In genomic region chr2:132298250-132298649, GRCm38 (mm10) we compare ENCODE assay signal across 18 mouse cellular contexts.
"Had no signal": no experiment of that assay in that cellular context is flagged by ENCODE, and none has a peak within 500 bp of the region (broad histone marks: within the 10 kb centered on the region; RNA-seq: fewer than 3 reads in every experiment).

No protein-coding gene starts in this region.

- H3K4me3 ChIP-seq: liver, embryonic 15.5 days; lung, embryonic 15.5 days; megakaryocyte, embryonic 14.5 days; midbrain, embryonic 13.5 days; midbrain, embryonic 15.5 days; neural tube, embryonic 12.5 days had no signal

- ATAC-seq: liver, postnatal 0 days; lung, postnatal 0 days; midbrain, embryonic 13.5 days; midbrain, embryonic 15.5 days had no signal

- H3K27ac ChIP-seq: liver, embryonic 15.5 days; lung, embryonic 15.5 days; macrophage; midbrain, embryonic 13.5 days; midbrain, embryonic 15.5 days; neural tube, embryonic 12.5 days had no signal

- H3K9me3 ChIP-seq: liver, embryonic 15.5 days; lung, embryonic 15.5 days; megakaryocyte, embryonic 14.5 days; midbrain, embryonic 13.5 days; midbrain, embryonic 15.5 days; neural tube, embryonic 12.5 days had no signal

- DNase-seq: liver, postnatal 0 days; lung, adult 2 months; lung, postnatal 14 days; lung, postnatal 36 days; right cerebral cortex, postnatal 14 days; spleen, adult 18-20 months; thymus, adult 18-20 months; thymus, postnatal 14 days; thymus, postnatal 36 days had no signal

- H3K4me2 ChIP-seq: liver, embryonic 15.5 days; lung, embryonic 15.5 days; midbrain, embryonic 11.5 days; midbrain, embryonic 13.5 days; midbrain, embryonic 15.5 days; neural tube, embryonic 12.5 days had no signal

- H3K27me3 ChIP-seq: liver, embryonic 15.5 days; lung, embryonic 15.5 days; megakaryocyte, embryonic 14.5 days; midbrain, embryonic 13.5 days; midbrain, embryonic 15.5 days; neural tube, embryonic 12.5 days had no signal

- H3K9ac ChIP-seq: liver, embryonic 15.5 days; liver, postnatal 0 days; lung, embryonic 15.5 days; midbrain, embryonic 13.5 days; midbrain, embryonic 15.5 days; neural tube, embryonic 12.5 days had no signal

- H3K4me1 ChIP-seq: liver, embryonic 15.5 days; lung, embryonic 15.5 days; midbrain, embryonic 13.5 days; midbrain, embryonic 15.5 days; neural tube, embryonic 12.5 days had no signal
